Mouse (Mus musculus) CH12.LX (cell line): Measurements from ENCODE around the gene Nsmce1.

ENCODE experiments used
- BHLHE40 ChIP-seq: IDR thresholded peaks from 2 replicates; pipeline ENCODE4 v1.6.1; 2011; ENCODE audit warnings: mild to moderate bottlenecking, low read depth, low read length, improper control_type of control experiment
- CTCF ChIP-seq, 2 experiments: IDR thresholded peaks in 1 of 2; conservative IDR thresholded peaks in 1 of 2; 2 replicates each; pipeline ENCODE4 v1.5.1; 2011 to 2012; ENCODE audit warnings: low read depth in 2 of 2, low read length in 2 of 2, improper control_type of control experiment in 1 of 2, inconsistent platforms in 1 of 2, mild to moderate bottlenecking in 1 of 2, moderate library complexity in 1 of 2
- ELF1 ChIP-seq: IDR thresholded peaks from 2 replicates; pipeline ENCODE4 v1.6.1; 2014; ENCODE audit warnings: low read depth, mild to moderate bottlenecking, inconsistent platforms, low read length, improper control_type of control experiment
- EP300 ChIP-seq: IDR thresholded peaks from 2 replicates; pipeline ENCODE4 v1.6.1; 2011; ENCODE audit warnings: low read length, improper control_type of control experiment
- MAFK ChIP-seq: IDR thresholded peaks from 2 replicates; pipeline ENCODE4 v1.6.1; 2011; ENCODE audit warnings: low read length, improper control_type of control experiment; ENCODE audit not compliant: insufficient replicate concordance
- MAZ ChIP-seq: IDR thresholded peaks from 2 replicates; pipeline ENCODE4 v1.6.1; 2012; ENCODE audit warnings: low read depth, mild to moderate bottlenecking, inconsistent platforms, low read length, improper control_type of control experiment, moderate library complexity
- MEF2A ChIP-seq: IDR thresholded peaks from 2 replicates; pipeline ENCODE4 v1.6.1; 2014; ENCODE audit warnings: low read depth, mild to moderate bottlenecking, inconsistent platforms, low read length, improper control_type of control experiment, borderline replicate concordance
- POLR2A ChIP-seq: IDR thresholded peaks from 2 replicates; pipeline ENCODE4 v1.6.1; 2011; ENCODE audit warnings: low read depth, mild to moderate bottlenecking, improper control_type of control experiment, low read length
- ZNF384 ChIP-seq: IDR thresholded peaks from 2 replicates; pipeline ENCODE4 v1.6.1; 2012; ENCODE audit warnings: low read depth, low read length, improper control_type of control experiment, inconsistent platforms

DNA sequence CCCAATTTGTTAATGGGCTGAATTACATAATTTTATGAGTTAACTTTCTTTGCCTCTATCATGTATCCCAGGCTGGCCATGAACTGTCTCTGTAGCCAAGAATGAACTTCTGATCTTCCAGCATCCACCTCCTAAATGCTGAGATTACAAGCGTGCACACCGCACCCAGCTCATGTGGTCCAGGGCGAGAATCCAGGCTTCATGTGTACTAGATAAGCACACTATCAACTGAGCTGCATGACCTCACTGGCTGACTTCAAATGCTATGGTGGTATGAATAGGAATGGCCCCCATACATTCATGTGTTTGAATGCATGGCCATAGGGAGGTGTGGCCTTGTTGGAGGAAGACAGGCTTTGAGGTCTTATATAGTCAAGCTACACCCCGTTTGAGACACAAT lies 10.9 kb downstream of the Nsmce1 start:
- TF ChIP-seq ELF1, result no peak
- no peak for TF ChIP-seq MAFK
- TF ChIP-seq MAZ, result no peak
- no peak for TF ChIP-seq EP300
- TF ChIP-seq POLR2A, result no peak
- no peak for TF ChIP-seq MEF2A
- no peak for TF ChIP-seq CTCF (conservative IDR thresholded peaks at IDR 0.05 in 1 of 2, IDR thresholded peaks at IDR 0.05 in 1 of 2; ENCODE audit: low read depth in 2 of 2, low read length in 2 of 2)
- no peak for TF ChIP-seq BHLHE40
- TF ChIP-seq ZNF384, result no peak
